Mouse (Mus musculus) megakaryocyte, adult 5-6 weeks (primary cell): ENCODE measurements around the gene Vdac2. TPM values are rescaled to one million over a fixed set of nuclear protein-coding genes. Genes with fewer than 3 reads are reported as not detected.

Experiments used
- ATAC-seq: 2 replicates; pipeline ENCODE4 v1.8.0; 2016; ENCODE audit warnings: mild to moderate bottlenecking, inconsistent platforms; ENCODE audit not compliant: poor library complexity, severe bottlenecking
- total RNA-seq, 2 experiments: library from RNA; stranded (forward) in 1 of 2; stranded (reverse) in 1 of 2; fragments of 153-499, 151-499 nt in 1 of 2; fragments of 221-1000, 200-1000 nt in 1 of 2; gene quantifications; 2 replicates each; pipeline versions ENCODE4 v1.2.3 to v1.2.4; 2015 to 2017

Vdac2 gene
- total RNA-seq, 2 experiments from 2014 or later = 287 to 324 TPM

DNA sequence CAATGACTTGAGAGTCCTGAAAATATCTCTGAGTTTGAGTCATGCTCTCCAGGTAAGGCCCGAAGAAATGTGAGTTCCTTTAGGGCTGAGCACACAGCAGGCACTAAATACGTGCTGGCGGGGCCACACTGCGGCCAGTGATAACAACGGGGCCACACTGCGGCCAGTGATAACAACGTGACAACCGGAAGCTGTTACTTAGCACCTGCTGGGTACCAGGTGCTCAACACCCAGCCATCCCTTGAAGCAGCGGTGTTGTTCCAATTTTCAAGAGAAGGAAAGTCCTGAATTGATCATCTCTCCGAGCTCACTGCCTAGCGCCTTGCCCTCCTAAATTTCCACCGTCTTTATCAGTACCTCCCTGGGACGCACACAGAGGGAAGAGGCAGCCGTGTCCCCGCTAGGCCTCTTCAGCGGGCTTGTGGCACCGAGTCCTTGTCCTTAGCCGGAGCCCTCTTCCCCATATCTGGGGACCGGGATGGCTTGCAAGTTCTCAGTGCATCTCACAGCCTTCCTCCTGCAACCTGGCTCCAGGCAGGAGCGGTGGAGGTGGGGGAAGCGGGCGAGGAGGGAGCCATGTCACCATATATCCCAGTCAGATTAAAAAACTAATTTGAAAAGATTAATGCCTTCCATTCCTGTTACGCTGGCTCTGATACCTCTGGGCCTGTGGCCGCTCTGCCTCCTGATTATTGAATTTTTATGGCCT is 25.5 kb downstream of the Vdac2 start:
- ATAC-seq = no peak

DNA sequence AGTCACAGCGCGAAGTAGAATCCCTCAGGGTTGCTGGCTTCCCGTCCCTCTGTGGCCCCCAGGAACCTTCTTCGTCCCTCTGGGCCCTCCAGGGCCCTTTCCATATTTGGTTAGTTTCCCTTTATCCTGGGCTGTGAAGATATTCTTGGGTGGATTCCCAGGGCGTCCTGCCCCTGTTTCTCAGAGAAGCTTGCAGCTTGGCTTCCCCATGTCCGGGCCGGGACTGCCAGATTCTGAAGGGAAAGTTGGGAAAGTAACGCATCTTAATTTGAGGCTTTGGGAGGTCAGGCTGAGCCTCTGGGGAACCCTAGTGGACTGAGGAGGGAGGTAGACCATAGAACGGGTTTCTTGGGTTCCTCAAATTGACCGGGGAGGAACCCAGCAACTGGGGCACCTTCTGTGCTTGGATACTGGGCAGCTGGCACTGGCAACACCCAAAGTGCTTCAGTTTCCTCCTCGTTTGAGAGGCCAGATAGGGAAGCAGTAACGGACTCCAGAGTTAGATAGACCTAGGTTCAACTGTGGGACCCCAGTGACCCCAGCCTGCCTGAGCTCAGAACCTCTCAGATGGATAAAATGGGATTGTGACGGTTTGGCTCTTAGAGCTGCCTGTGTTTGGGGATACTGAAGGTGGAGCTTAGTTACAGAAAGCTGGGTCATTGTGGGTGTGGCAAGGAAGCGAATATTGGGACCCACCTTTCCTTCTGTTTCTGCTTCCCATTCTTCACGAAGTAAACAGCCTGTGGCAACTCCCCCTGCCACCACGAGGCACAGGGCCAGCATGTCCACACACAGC is 27.2 kb downstream of the Vdac2 start:
- ATAC-seq = peak; percentile 43

DNA sequence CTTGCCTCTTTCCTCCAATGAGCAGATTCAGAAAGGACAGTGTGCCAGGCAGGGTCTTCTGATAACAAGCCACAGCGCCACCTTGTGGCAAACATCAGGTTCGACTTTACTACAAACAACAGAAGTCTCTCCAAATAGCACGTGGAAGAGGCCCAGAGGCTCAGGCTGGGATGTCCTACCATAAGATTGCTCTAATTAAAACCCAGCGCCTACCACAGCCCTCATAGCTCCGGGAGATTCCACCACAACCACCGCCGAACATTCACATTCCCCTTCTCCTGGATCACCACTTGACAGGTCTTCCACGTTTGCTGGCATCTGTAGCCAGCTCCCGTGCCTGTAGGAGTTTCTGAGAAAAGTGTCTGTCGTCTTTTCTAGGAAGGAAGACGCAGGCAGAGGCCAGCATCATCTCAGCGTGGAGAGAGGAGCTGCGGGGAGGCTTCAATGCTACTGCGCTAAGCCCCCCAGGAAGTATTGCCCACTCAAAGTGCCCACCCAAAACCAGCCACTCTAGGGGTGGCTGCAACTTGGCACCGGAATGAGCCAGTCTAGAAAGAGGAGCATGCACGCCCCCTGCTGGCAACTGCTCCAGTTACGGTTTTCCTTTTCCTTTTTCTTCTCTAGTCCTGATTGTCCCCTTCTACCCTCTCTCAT is 28.5 kb downstream of the Vdac2 start:
- ATAC-seq = peak; percentile 49

DNA sequence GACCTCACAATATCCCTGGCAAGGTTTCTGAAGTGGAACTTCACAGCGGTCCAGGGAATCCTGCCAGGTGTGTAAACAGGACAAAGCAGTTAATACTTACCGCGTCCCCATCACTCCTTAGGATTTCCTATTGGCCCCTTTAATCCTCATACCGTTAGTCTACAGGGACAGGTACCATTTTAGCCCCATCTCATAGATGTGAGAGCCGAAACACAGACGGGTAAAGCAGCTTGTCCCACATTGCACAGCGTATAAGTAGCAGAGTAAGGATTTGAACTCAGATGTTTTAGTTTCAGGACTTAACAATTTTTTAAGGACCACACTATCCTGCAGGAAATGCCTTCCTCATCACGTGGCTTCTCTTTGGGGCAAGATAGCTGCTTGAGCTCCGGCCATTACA is 29.2 kb downstream of the Vdac2 start:
- no peak for ATAC-seq

DNA sequence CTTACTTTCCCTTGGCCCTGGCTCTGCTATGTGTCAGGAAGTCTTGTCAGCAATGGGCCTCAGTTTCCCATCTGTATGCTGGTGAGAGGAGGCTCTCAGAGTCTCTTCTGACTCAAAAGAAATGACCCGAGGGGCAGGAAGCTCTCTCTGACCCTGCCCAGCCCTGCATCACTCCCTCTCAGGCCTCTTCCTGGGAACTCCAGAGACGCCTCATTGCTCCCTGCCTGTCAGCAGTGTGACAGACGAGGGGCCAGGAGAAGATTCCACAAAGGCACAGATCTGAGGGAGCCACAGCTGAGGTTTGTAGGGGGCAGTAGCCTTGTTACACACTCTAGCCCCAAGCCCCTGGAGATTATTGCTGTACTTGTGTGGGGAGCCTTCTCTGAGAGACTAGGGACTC is 30.9 kb downstream of the Vdac2 start:
- no peak for ATAC-seq

DNA sequence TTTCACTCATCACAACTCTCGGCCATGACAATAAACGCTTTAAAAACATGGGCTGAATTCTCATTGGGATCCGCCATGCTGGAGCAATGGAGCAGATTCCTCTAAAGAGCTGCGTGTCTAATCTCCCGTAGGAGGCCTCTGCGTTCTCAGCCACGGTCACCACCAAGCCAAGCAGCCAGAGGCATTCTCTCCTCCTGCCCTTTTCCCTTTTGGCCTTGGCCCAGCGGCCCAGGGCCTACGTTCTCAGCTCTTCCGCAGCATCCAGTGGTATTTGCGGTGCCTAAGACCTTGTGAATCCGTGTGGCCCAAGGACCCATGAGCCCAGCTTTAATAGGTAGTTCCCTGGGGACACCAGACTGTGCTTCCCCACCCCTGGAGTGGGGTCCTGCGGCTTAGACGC is 31.8 kb downstream of the Vdac2 start:
- no peak for ATAC-seq

DNA sequence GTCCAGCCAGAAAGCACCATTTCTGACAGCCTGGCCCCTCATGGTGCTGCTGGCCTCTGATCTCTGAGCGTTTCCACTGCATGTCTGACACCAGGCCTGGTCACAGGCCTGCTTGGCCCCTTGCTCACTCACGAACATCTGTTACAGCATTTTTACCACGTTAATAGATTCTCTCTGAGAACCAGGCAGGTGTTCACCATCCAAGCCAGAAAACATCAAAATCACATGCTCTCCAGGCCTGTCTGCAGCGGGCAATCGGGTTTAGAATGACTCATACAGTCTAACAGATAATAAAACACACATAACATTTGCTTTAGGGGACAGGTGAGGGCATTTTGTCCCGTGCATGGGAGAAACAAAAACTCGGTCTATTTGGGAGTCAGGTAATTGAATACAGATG is 41.3 kb downstream of the Vdac2 start:
- no peak for ATAC-seq

DNA sequence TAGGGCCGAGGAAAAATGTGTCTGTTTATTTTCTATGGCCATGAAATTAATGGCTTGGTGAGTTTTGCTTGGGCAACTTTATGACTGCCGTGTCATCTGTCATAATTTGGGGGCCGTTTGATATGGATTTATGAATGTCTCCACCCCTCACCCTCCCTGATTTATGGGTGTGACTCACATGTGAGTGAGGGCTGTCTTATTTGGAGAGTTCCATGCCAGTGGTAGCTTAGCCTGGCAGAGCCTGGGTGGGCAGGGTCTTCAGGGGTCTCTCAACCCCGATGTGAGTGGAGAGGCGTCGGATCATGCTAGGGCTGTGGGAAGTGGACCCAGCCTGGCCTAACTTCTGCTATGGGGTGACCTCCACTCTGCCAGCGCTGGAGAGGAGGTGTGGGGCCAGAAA is 41.8 kb downstream of the Vdac2 start:
- ATAC-seq = no peak

DNA sequence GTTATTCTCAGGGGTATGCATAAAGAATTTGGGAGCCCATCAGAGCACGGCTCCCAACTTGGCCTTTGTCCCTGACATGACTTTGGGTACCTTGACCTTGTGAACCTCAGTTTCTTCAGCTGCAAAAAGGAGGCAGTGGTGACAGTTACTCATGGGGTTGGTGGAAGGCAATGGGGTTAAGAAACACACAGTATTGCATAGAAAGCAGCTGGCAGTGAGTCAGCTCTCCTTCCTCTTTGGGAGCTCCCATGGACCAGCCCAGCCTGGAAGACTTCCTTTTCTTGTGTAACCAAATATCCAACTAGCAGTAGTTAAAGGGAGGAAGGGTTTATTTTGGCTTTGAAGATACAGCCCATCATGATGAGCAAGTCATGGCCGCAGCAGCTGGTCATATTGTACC is 65.4 kb downstream of the Vdac2 start:
- ATAC-seq = peak; percentile 98

DNA sequence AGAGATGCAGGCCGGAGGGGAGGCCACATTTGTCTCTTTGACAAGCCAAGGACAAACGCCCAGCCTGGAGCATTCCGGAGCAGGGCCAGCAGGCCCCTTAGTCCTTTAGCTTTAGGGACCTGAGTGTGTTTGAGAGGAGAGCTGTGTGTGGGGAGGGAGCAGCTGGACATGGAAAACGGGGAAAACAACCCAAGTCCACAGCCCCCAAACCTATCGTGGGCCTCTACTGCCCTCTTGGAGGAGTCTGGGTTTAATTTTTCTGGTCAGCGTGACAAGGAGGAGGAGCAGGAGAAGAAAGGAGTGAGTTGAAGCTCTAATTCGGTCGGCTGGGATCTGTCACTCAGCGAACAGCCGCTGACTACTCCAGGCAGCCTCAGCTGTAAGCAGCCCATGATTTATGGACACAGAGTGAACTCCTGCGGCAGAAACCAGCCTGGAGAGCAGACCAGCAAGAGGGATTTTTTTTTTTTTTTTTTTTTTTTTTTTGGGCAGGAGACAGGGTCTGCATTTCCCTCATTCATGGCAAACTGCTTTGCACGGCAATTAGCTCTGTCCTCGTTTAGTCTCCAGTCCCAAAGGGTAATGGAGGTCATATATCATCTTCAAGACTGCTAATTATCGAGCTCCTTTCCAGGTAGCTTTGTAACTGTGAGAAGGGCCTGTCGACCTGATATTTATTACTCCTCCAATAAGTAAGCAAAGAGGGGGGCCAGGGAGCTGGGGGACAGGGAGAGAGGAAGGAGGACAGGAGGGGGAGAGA is 66.7 kb downstream of the Vdac2 start:
- ATAC-seq = no peak

DNA sequence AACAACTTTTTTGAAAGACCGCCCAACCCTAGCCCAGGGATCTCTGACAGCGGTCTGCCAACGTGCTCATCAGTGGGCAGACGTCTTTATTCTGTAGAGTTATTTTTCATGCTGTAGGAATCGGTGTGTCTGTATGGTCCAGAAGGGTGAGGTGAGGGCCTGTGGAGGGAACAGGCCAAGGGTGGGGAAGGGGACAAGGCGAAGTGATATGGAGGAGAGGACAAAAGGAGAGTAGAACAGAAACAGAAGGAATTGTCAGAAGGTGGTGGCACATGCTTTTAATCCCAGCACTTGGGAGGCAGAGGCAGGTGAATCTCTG is 67.3 kb downstream of the Vdac2 start:
- ATAC-seq = no peak

Other genes with a start within 250 kb of the Vdac2 start
- gene Dupd1, start 110.7 kb upstream of the Vdac2 start, total RNA-seq (2015) = not detected in 2 replicates
- gene Dupd1, start 110.7 kb upstream of the Vdac2 start, total RNA-seq (2017) = not detected in 2 replicates
- 10.2 and 13.1 TPM in 2 replicates for gene Samd8, start 74.7 kb upstream of the Vdac2 start, total RNA-seq (2015)
- gene Samd8, start 74.7 kb upstream of the Vdac2 start, total RNA-seq (2017) = 12.9 and 16.7 TPM in 2 replicates
- not detected in 2 replicates for gene Dusp13, start 74.1 kb upstream of the Vdac2 start, total RNA-seq (2015)
- not detected in 2 replicates for gene Dusp13, start 74.1 kb upstream of the Vdac2 start, total RNA-seq (2017)
- gene Comtd1, start 23.7 kb downstream of the Vdac2 start, total RNA-seq (2015) = 8.0 and 14.3 TPM in 2 replicates
- gene Comtd1, start 23.7 kb downstream of the Vdac2 start, total RNA-seq (2017) = 0.89 and 5.4 TPM in 2 replicates
- 0.39 and 0.65 TPM in 2 replicates for gene Zfp503, start 164.4 kb downstream of the Vdac2 start, total RNA-seq (2015)
- 0.51 TPM in 1 of 2 replicates, not detected in the other for gene Zfp503, start 164.4 kb downstream of the Vdac2 start, total RNA-seq (2017)
- gene Lrmda, start 194.5 kb downstream of the Vdac2 start, total RNA-seq (2015) = 10.9 and 11.2 TPM in 2 replicates
- gene Lrmda, start 194.5 kb downstream of the Vdac2 start, total RNA-seq (2017) = 12.6 and 15.6 TPM in 2 replicates